Mouse (Mus musculus) liver, embryonic 14.5 days (tissue): Measurements from ENCODE around the gene Ipcef1.

Experiments
- CTCF ChIP-seq: IDR thresholded peaks from 2 replicates; pipeline ENCODE4 v1.5.1; 2016; ENCODE audit warnings: antibody characterized with exemption, low read depth, control low read depth
- EP300 ChIP-seq: IDR thresholded peaks from 2 replicates; pipeline ENCODE4 v1.6.1; 2016; ENCODE audit warnings: antibody characterized with exemption, low read depth

GRCm38 (mm10) chr10:6998576-6999250, 53.6 kb downstream of the Ipcef1 start:
- TF ChIP-seq CTCF (no peak), EP300 (no peak)
